Mouse (Mus musculus) neural tube, postnatal 0 days (tissue): ENCODE results near the gene Sdhaf4. TPM values are rescaled to one million over a fixed set of nuclear protein-coding genes. Genes with fewer than 3 reads are reported as not detected.

ENCODE experiments used
- polyA plus RNA-seq: library from polyadenylated mRNA; unstranded; fragments of >200 nt; fragmentation: Nextera tagmentation; extraction: Ambion mirVana; gene quantifications from 2 replicates; pipeline ENCODE4 v1.2.1, GENCODE M21; 2015

Gene Sdhaf4
- 96.2 and 102 TPM in 2 replicates for polyA plus RNA-seq

GRCm38 (mm10) chr1:24005070-24005804 lies at the start of gene Sdhaf4:
TSS of gene Sdhaf4 (minus strand) at chr1:24005656.

Other genes starting within 250 kb of the Sdhaf4 start
- gene B3gat2, start 243.9 kb downstream of the Sdhaf4 start, polyA plus RNA-seq: 19.5 and 23.7 TPM in 2 replicates
- 123 and 134 TPM in 2 replicates for gene Smap1, start 83.3 kb downstream of the Sdhaf4 start, polyA plus RNA-seq
- 21.5 and 22.3 TPM in 2 replicates for gene Fam135a, start 94.7 kb upstream of the Sdhaf4 start, polyA plus RNA-seq
- 2.4 and 2.5 TPM in 2 replicates for gene Col9a1, start 172.0 kb upstream of the Sdhaf4 start, polyA plus RNA-seq